Mouse (Mus musculus) kidney, postnatal 0 days (tissue): ENCODE measurements around the gene Exoc8. TPM values are rescaled to one million over a fixed set of nuclear protein-coding genes. Genes with fewer than 3 reads are reported as not detected.

Experiments used
- ATAC-seq: fragments of 200-750 bp; cut with Nextera tagmentation; replicated peaks from 2 replicates; pipeline ENCODE4 v1.8.0; 2017; ENCODE audit warnings: low read depth, moderate number of reproducible peaks, moderate TSS enrichment, moderate library complexity; ENCODE audit not compliant: low FRiP score
- DNase-seq: peaks from one replicate; pipeline ENCODE4 v3.0.0-alpha.2; 2016; ENCODE audit warnings: low spot score
- H3K27ac ChIP-seq: fragments of 300-500 bp; sonication (generic); 2 replicates; pipeline ENCODE4 v1.5.1; 2014; ENCODE audit warnings: mild to moderate bottlenecking
- H3K27me3 ChIP-seq: fragments of 300-500 bp; sonication (generic); 2 replicates; pipeline ENCODE4 v1.6.1; 2014; ENCODE audit warnings: low read length, mixed read lengths; ENCODE audit not compliant: insufficient read depth
- H3K36me3 ChIP-seq: fragments of 300-500 bp; sonication (generic); 2 replicates; pipeline ENCODE4 v1.6.1; 2014; ENCODE audit warnings: low read length, mixed read lengths; ENCODE audit not compliant: insufficient read depth
- H3K4me1 ChIP-seq: fragments of 300-500 bp; sonication (generic); replicated peaks from 2 replicates; pipeline ENCODE4 v1.6.1; 2014; ENCODE audit warnings: antibody characterized with exemption, low read length, mixed read lengths; ENCODE audit not compliant: insufficient read depth
- H3K4me2 ChIP-seq: fragments of 300-500 bp; sonication (generic); 2 replicates; pipeline ENCODE4 v1.6.1; 2014; ENCODE audit warnings: mild to moderate bottlenecking, low read length, moderate library complexity, mixed read lengths
- H3K4me3 ChIP-seq: fragments of 300-500 bp; sonication (generic); replicated peaks from 2 replicates; pipeline ENCODE4 v1.5.1; 2014; ENCODE audit warnings: low read depth, low read length
- H3K9ac ChIP-seq: fragments of 300-500 bp; sonication (generic); 2 replicates; pipeline ENCODE4 v1.6.1; 2014; ENCODE audit warnings: low read depth, low read length
- H3K9me3 ChIP-seq: fragments of 300-500 bp; sonication (generic); replicated peaks from 2 replicates; pipeline ENCODE4 v1.6.1; 2016; ENCODE audit warnings: low read length, inconsistent platforms, mixed read lengths
- CTCF ChIP-seq: IDR thresholded peaks from 2 replicates; pipeline ENCODE4 v1.5.1; 2016; ENCODE audit warnings: antibody characterized with exemption, low read depth, mild to moderate bottlenecking, moderate library complexity
- WGBS: fragments of 180-500 bp; shearing (Covaris S2); extraction: QIAGEN DNeasy Blood & Tissue Kit; methylation state at CpG from one replicate; pipeline ENCODE4 v1.1.7; 2014; 5-methylcytosine and 5-hydroxymethylcytosine counted together
- polyA plus RNA-seq: library from polyadenylated mRNA; unstranded; fragments of >200 nt; fragmentation: Nextera tagmentation; extraction: Ambion mirVana; gene quantifications from 2 replicates; pipeline ENCODE4 v1.2.1, GENCODE M21; 2015

Gene Exoc8
- polyA plus RNA-seq, 1 experiment from 2014 or later, result 6.1 TPM

- DNase-seq (no peak), ATAC-seq (no peak)
- no peak overlapping the region for H3K27ac ChIP-seq
- no peaks in the 10 kb centered on the region for H3K9me3 ChIP-seq
- 0 out of 2 replicates have a peak, but pooled peaks cover 3% of the 10 kb centered on the region for H3K4me1 ChIP-seq
- H3K9ac ChIP-seq, result no peak overlapping the region
- no peaks in the 10 kb centered on the region for H3K27me3 ChIP-seq
- no peak overlapping the region for H3K4me3 ChIP-seq
- H3K4me2 ChIP-seq, result no peak overlapping the region
- H3K36me3 ChIP-seq, result no peaks in the 10 kb centered on the region
- 81% methylated on average over 3 of the region's 3 CpGs for WGBS
- no peak for TF ChIP-seq CTCF
Measured at GRCm38 (mm10) chr8:124932435-124932834, 34.9 kb upstream of the Exoc8 start.

DNA sequence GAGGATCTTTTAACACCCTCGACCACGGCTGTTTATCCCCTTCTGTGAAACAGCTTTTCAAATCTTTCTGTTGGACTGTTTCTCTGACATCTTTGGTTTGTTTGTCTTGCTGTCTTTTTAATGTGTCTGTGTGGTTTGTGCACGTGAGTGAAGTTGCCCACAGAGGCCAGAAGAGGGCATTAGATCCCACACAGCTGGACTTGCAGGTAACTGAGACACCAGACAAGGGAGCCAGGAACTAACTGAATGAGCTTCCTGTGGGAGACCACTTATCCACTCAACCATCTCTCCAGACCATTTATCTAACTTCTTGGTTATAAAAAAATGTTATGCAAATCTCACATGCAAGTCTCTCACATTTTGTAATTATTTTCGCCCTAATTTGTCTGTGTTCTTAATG is 33.1 kb upstream of the Exoc8 start:
- Histone ChIP-seq H3K4me1 (0 out of 2 replicates have a peak, but pooled peaks cover 3% of the 10 kb centered on the region), H3K9ac (no peak overlapping the region), H3K27ac (no peak overlapping the region), H3K4me3 (no peak overlapping the region), H3K27me3 (no peaks in the 10 kb centered on the region), H3K4me2 (no peak overlapping the region), H3K36me3 (no peaks in the 10 kb centered on the region), H3K9me3 (no peaks in the 10 kb centered on the region)
- peak; percentile 32; the same call in 1 of the 2 replicates for TF ChIP-seq CTCF
- DNase-seq, result no peak
- WGBS, result 76% methylated on average over 4 of the region's 4 CpGs
- no peak for ATAC-seq

GRCm38 (mm10) chr8:124930086-124930485 is 32.6 kb upstream of the Exoc8 start:
- WGBS, result 72% methylated on average over 13 of the region's 13 CpGs
- DNase-seq (peak; percentile 8), ATAC-seq (no peak)
- no peaks in the 10 kb centered on the region for H3K36me3 ChIP-seq
- H3K4me1 ChIP-seq, result 0 out of 2 replicates have a peak, but pooled peaks cover 3% of the 10 kb centered on the region
- no peaks in the 10 kb centered on the region for H3K27me3 ChIP-seq
- no peak overlapping the region for H3K4me2 ChIP-seq
- no peaks in the 10 kb centered on the region for H3K9me3 ChIP-seq
- H3K9ac ChIP-seq, result no peak overlapping the region
- TF ChIP-seq CTCF, result no peak
- no peak overlapping the region for H3K27ac ChIP-seq
- no peak overlapping the region for H3K4me3 ChIP-seq

- TF ChIP-seq CTCF, result no peak
- 76% methylated on average over 11 of the region's 11 CpGs for WGBS
Measured at GRCm38 (mm10) chr8:124929006-124929405, 31.5 kb upstream of the Exoc8 start.

DNA sequence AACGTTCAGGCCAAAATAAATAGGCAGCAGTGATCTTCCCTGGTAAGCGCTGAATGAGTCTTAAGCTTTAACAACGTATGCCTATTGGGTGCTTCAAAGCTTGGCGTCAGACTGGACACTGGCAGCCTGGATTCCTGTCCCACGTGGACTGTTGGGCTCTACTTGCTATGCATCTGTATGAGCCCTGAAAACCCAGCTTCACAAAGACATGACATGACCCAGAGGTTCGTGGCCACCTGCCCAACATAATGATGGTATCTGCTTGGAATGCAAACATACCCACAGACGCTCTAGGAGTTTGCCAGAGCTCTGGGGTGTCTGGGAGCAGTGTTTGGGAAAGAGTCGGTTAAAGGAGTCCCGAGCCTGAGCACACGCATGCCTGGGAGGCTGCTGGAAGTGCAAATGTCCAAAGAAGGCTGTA is 28.9 kb upstream of the Exoc8 start:
- no peaks in the 10 kb centered on the region for H3K36me3 ChIP-seq
- no peak overlapping the region for H3K27ac ChIP-seq
- ATAC-seq (no peak; the same call in 1 of the 2 replicates), DNase-seq (no peak)
- no peak for TF ChIP-seq CTCF
- 54% methylated on average over 10 of the region's 10 CpGs for WGBS
- H3K4me1 ChIP-seq, result 0 out of 2 replicates have a peak, but pooled peaks cover 3% of the 10 kb centered on the region
- H3K9me3 ChIP-seq, result no peaks in the 10 kb centered on the region
- no peaks in the 10 kb centered on the region for H3K27me3 ChIP-seq
- no peak overlapping the region for H3K4me2 ChIP-seq
- no peak overlapping the region for H3K4me3 ChIP-seq
- no peak overlapping the region for H3K9ac ChIP-seq

More at GRCm38 (mm10) chr8:124929006-124929405, 31.5 kb upstream of the Exoc8 start:
- H3K4me1 ChIP-seq, result 0 out of 2 replicates have a peak, but pooled peaks cover 3% of the 10 kb centered on the region
- DNase-seq (no peak), ATAC-seq (no peak)
- H3K9me3 ChIP-seq, result no peaks in the 10 kb centered on the region
- no peak overlapping the region for H3K27ac ChIP-seq
- no peak overlapping the region for H3K4me3 ChIP-seq
- H3K27me3 ChIP-seq, result no peaks in the 10 kb centered on the region
- H3K9ac ChIP-seq, result no peak overlapping the region
- no peaks in the 10 kb centered on the region for H3K36me3 ChIP-seq
- H3K4me2 ChIP-seq, result no peak overlapping the region

GRCm38 (mm10) chr8:124925544-124926266 is 28.2 kb upstream of the Exoc8 start:
- WGBS, result 55% methylated on average over 14 of the region's 14 CpGs
- ATAC-seq (no peak), DNase-seq (peak; percentile 6)
- Histone ChIP-seq H3K4me1 (0 out of 2 replicates have a peak, but pooled peaks cover 3% of the 10 kb centered on the region), H3K9me3 (no peaks in the 10 kb centered on the region), H3K27ac (no peak overlapping the region), H3K4me2 (no peak overlapping the region), H3K36me3 (no peaks in the 10 kb centered on the region), H3K9ac (no peak overlapping the region), H3K27me3 (no peaks in the 10 kb centered on the region), H3K4me3 (no peak overlapping the region)
- TF ChIP-seq CTCF, result no peak
